Mouse (Mus musculus): ENCODE measurements around the gene Egfr. TPM values are rescaled to one million over a fixed set of nuclear protein-coding genes. Genes with fewer than 3 reads are reported as not detected.

Egfr gene
- polyA plus RNA-seq, 1 experiment, result 4.8 TPM

- Histone ChIP-seq H3K4me3 (replicated peaks; ENCODE audit: insufficient read depth, low read depth, low read length) (no peak overlapping the region), H3K4me1 (ENCODE audit: control insufficient read depth, insufficient read depth, low read length) (no peaks in the 10 kb centered on the region), H3K27me3 (ENCODE audit: control insufficient read depth, insufficient read depth, low read length) (no peaks in the 10 kb centered on the region), H3K27ac (ENCODE audit: insufficient read depth, low read length) (no peak overlapping the region)
- DNase-seq, result no peak
- 82% methylated on average over 6 of the region's 6 CpGs for WGBS
- TF ChIP-seq POLR2A (IDR thresholded peaks at IDR 0.05; ENCODE audit: borderline replicate concordance, insufficient read depth, low read length) (no peak), CTCF (IDR thresholded peaks at IDR 0.05; ENCODE audit: borderline replicate concordance, insufficient read depth, low read depth, low read length) (no peak)
Observed at GRCm38 (mm10) chr11:16821668-16822254, 69.8 kb downstream of the Egfr start.

- Histone ChIP-seq H3K4me1 (ENCODE audit: control insufficient read depth, insufficient read depth, low read length) (no peaks in the 10 kb centered on the region), H3K27me3 (ENCODE audit: control insufficient read depth, insufficient read depth, low read length) (no peaks in the 10 kb centered on the region), H3K4me3 (replicated peaks; ENCODE audit: insufficient read depth, low read depth, low read length) (no peak overlapping the region), H3K27ac (ENCODE audit: insufficient read depth, low read length) (no peak overlapping the region)
- no peak for DNase-seq
- 60% methylated on average over 4 of the region's 4 CpGs for WGBS
- TF ChIP-seq POLR2A (IDR thresholded peaks at IDR 0.05; ENCODE audit: borderline replicate concordance, insufficient read depth, low read length), result no peak
- TF ChIP-seq CTCF (IDR thresholded peaks at IDR 0.05; ENCODE audit: borderline replicate concordance, insufficient read depth, low read depth, low read length), result no peak
Observed at GRCm38 (mm10) chr11:16823830-16824545, 72.0 kb downstream of the Egfr start.

- TF ChIP-seq POLR2A (IDR thresholded peaks at IDR 0.05; ENCODE audit: borderline replicate concordance, insufficient read depth, low read length) (no peak), CTCF (IDR thresholded peaks at IDR 0.05; ENCODE audit: borderline replicate concordance, insufficient read depth, low read depth, low read length) (no peak)
- DNase-seq, result no peak
- H3K27me3 ChIP-seq (ENCODE audit: control insufficient read depth, insufficient read depth, low read length), result no peaks in the 10 kb centered on the region
- 92% methylated on average over 3 of the region's 3 CpGs for WGBS
- H3K4me1 ChIP-seq (ENCODE audit: control insufficient read depth, insufficient read depth, low read length), result no peaks in the 10 kb centered on the region
- H3K27ac ChIP-seq (ENCODE audit: insufficient read depth, low read length), result no peak overlapping the region
- no peak overlapping the region for H3K4me3 ChIP-seq (replicated peaks; ENCODE audit: insufficient read depth, low read depth, low read length)
Observed at GRCm38 (mm10) chr11:16829468-16829867, 77.5 kb downstream of the Egfr start.

- Histone ChIP-seq H3K4me1 (ENCODE audit: control insufficient read depth, insufficient read depth, low read length) (no peaks in the 10 kb centered on the region), H3K27me3 (ENCODE audit: control insufficient read depth, insufficient read depth, low read length) (no peaks in the 10 kb centered on the region), H3K27ac (ENCODE audit: insufficient read depth, low read length) (no peak overlapping the region), H3K4me3 (replicated peaks; ENCODE audit: insufficient read depth, low read depth, low read length) (no peak overlapping the region)
- WGBS, result 53% methylated on average over 8 of the region's 8 CpGs
- no peak for DNase-seq
- no peak for TF ChIP-seq POLR2A (IDR thresholded peaks at IDR 0.05; ENCODE audit: borderline replicate concordance, insufficient read depth, low read length)
- no peak for TF ChIP-seq CTCF (IDR thresholded peaks at IDR 0.05; ENCODE audit: borderline replicate concordance, insufficient read depth, low read depth, low read length)
Observed at GRCm38 (mm10) chr11:16830531-16831227, 78.7 kb downstream of the Egfr start.

- DNase-seq, result peak; percentile 9 to 26
- Histone ChIP-seq H3K4me1 (ENCODE audit: control insufficient read depth, insufficient read depth, low read length) (no peaks in the 10 kb centered on the region), H3K27ac (ENCODE audit: insufficient read depth, low read length) (no peak overlapping the region), H3K27me3 (ENCODE audit: control insufficient read depth, insufficient read depth, low read length) (no peaks in the 10 kb centered on the region), H3K4me3 (replicated peaks; ENCODE audit: insufficient read depth, low read depth, low read length) (no peak overlapping the region)
- TF ChIP-seq CTCF (IDR thresholded peaks at IDR 0.05; ENCODE audit: borderline replicate concordance, insufficient read depth, low read depth, low read length) (no peak), POLR2A (IDR thresholded peaks at IDR 0.05; ENCODE audit: borderline replicate concordance, insufficient read depth, low read length) (no peak)
- WGBS, result 28% methylated on average over 5 of the region's 5 CpGs
Observed at GRCm38 (mm10) chr11:16831974-16832464, 80.0 kb downstream of the Egfr start.

GRCm38 (mm10) chr11:16838772-16839171 lies 86.8 kb downstream of the Egfr start:
- DNase-seq, result no peak
- no peak overlapping the region for H3K4me3 ChIP-seq (replicated peaks; ENCODE audit: insufficient read depth, low read depth, low read length)
- no peak overlapping the region for H3K27ac ChIP-seq (ENCODE audit: insufficient read depth, low read length)
- H3K27me3 ChIP-seq (ENCODE audit: control insufficient read depth, insufficient read depth, low read length), result no peaks in the 10 kb centered on the region
- 85% methylated on average over 3 of the region's 3 CpGs for WGBS
- no peaks in the 10 kb centered on the region for H3K4me1 ChIP-seq (ENCODE audit: control insufficient read depth, insufficient read depth, low read length)
- no peak for TF ChIP-seq CTCF (IDR thresholded peaks at IDR 0.05; ENCODE audit: borderline replicate concordance, insufficient read depth, low read depth, low read length)
- TF ChIP-seq POLR2A (IDR thresholded peaks at IDR 0.05; ENCODE audit: borderline replicate concordance, insufficient read depth, low read length), result no peak

- 93% methylated on average over 3 of the region's 3 CpGs for WGBS
- no peaks in the 10 kb centered on the region for H3K4me1 ChIP-seq (ENCODE audit: control insufficient read depth, insufficient read depth, low read length)
- no peak for DNase-seq
- H3K4me3 ChIP-seq (replicated peaks; ENCODE audit: insufficient read depth, low read depth, low read length), result no peak overlapping the region
- TF ChIP-seq POLR2A (IDR thresholded peaks at IDR 0.05; ENCODE audit: borderline replicate concordance, insufficient read depth, low read length) (no peak), CTCF (IDR thresholded peaks at IDR 0.05; ENCODE audit: borderline replicate concordance, insufficient read depth, low read depth, low read length) (no peak)
- H3K27ac ChIP-seq (ENCODE audit: insufficient read depth, low read length), result no peak overlapping the region
- no peaks in the 10 kb centered on the region for H3K27me3 ChIP-seq (ENCODE audit: control insufficient read depth, insufficient read depth, low read length)
Observed at GRCm38 (mm10) chr11:16842924-16843323, 90.9 kb downstream of the Egfr start.

All from cerebellum, adult 2 months (tissue).